Mouse (Mus musculus) ES-E14 (cell line): Measurements from ENCODE around the gene Vangl1. TPM values are rescaled to one million over a fixed set of nuclear protein-coding genes. Genes with fewer than 3 reads are reported as not detected.

Source experiments
- DNase-seq: peaks from one replicate; pipeline ENCODE4 v3.0.0-alpha.2; 2013; ENCODE audit warnings: low read depth, low spot score
- H3K27ac ChIP-seq: 2 replicates; pipeline ENCODE4 v1.5.1; 2012; ENCODE audit warnings: low read depth, mild to moderate bottlenecking, low read length, moderate library complexity, mixed read lengths; ENCODE audit not compliant: poor library complexity, insufficient read depth, severe bottlenecking
- H3K36me3 ChIP-seq: 2 replicates; pipeline ENCODE4 v1.6.1; 2012; ENCODE audit warnings: mild to moderate bottlenecking, low read length, moderate library complexity, mixed read lengths; ENCODE audit not compliant: control insufficient read depth, poor library complexity, insufficient read depth, severe bottlenecking
- H3K4me1 ChIP-seq, 2 experiments: fragments of 150-350 bp in 1 of 2; sonication (generic) in 1 of 2; 2 replicates each; pipeline ENCODE4 v1.6.1; 2012; ENCODE audit warnings: low read length in 2 of 2, mild to moderate bottlenecking in 1 of 2, mixed read lengths in 1 of 2; ENCODE audit not compliant: control insufficient read depth in 2 of 2, insufficient read depth in 2 of 2, poor library complexity in 1 of 2
- H3K4me3 ChIP-seq, 2 experiments: fragments of 150-350 bp in 1 of 2; sonication (generic) in 1 of 2; 2 replicates each; pipeline ENCODE4 v1.5.1; 2012; ENCODE audit warnings: low read length in 2 of 2, low read depth in 1 of 2, mild to moderate bottlenecking in 1 of 2, mixed read lengths in 1 of 2; ENCODE audit not compliant: insufficient read depth in 1 of 2, poor library complexity in 1 of 2, severe bottlenecking in 1 of 2
- H3K9ac ChIP-seq: 2 replicates; pipeline ENCODE4 v1.6.1; 2012; ENCODE audit warnings: low read depth, mild to moderate bottlenecking, low read length, mixed read lengths; ENCODE audit not compliant: poor library complexity, insufficient read depth, severe bottlenecking
- H3K9me3 ChIP-seq: fragments of 150-350 bp; sonication (generic); 2 replicates; pipeline ENCODE4 v1.6.1; 2012; ENCODE audit warnings: low read depth, mild to moderate bottlenecking, low read length; ENCODE audit not compliant: control insufficient read depth, insufficient read depth
- CHD2 ChIP-seq: IDR thresholded peaks from 2 replicates; pipeline ENCODE4 v1.6.1; 2014; ENCODE audit warnings: mild to moderate bottlenecking, low read depth, low read length, inconsistent platforms
- HCFC1 ChIP-seq: IDR thresholded peaks from 2 replicates; pipeline ENCODE4 v1.6.1; 2012; ENCODE audit warnings: low read length, inconsistent platforms, borderline replicate concordance; ENCODE audit not compliant: insufficient read depth
- MAFK ChIP-seq: IDR thresholded peaks from 2 replicates; pipeline ENCODE4 v1.6.1; 2014; ENCODE audit warnings: mild to moderate bottlenecking, low read depth, low read length, inconsistent platforms; ENCODE audit not compliant: insufficient read depth
- ZC3H11A ChIP-seq: IDR thresholded peaks from 2 replicates; pipeline ENCODE4 v1.6.1; 2012; ENCODE audit warnings: low read depth, mild to moderate bottlenecking, inconsistent platforms, low read length, borderline replicate concordance
- ZNF384 ChIP-seq: IDR thresholded peaks from 2 replicates; pipeline ENCODE4 v1.6.1; 2012; ENCODE audit warnings: low read depth, low read length, inconsistent platforms
- in situ Hi-C, 2 experiments: fragments of 600-800 bp; cut with MboI; formaldehyde crosslinking; loops; one replicate each; pipeline ENCODE4 v1.15.1; 2025; ENCODE audit warnings: low sequenced_read_pairs in 2 of 2, inconsistent platforms in 1 of 2; ENCODE audit not compliant: unreplicated experiment in 2 of 2
- total RNA-seq: library from RNA; depleted of rRNA; stranded (reverse); fragments of 300-350 nt; gene quantifications from 2 replicates; pipeline ENCODE4 v1.2.3, GENCODE M21; 2012

Vangl1 gene
- total RNA-seq, 1 experiment: 119 TPM

- Histone ChIP-seq H3K9ac (no peak overlapping the region), H3K4me3 (no peak overlapping the region), H3K9me3 (no peaks in the 10 kb centered on the region), H3K36me3 (no peaks in the 10 kb centered on the region), H3K27ac (no peak overlapping the region), H3K4me1 (no peaks in the 10 kb centered on the region)
- peak; percentile 98 for TF ChIP-seq MAFK
- TF ChIP-seq HCFC1: no peak
- peak; percentile 82 for TF ChIP-seq ZC3H11A
- in situ Hi-C loops: loop anchor here in 1 of 2 experiments (10.0 kb wide), 1 partner anchor 125 kb away; no protein-coding TSS in a partner anchor
- DNase-seq: peak; percentile 35
Observed at GRCm38 (mm10) chr3:102249401-102249991, 45.0 kb upstream of the Vangl1 start.

GRCm38 (mm10) chr3:102244601-102245000, 40.1 kb upstream of the Vangl1 start:
- Histone ChIP-seq H3K9me3 (no peaks in the 10 kb centered on the region), H3K4me3 (no peak overlapping the region), H3K4me1 (no peaks in the 10 kb centered on the region), H3K9ac (no peak overlapping the region), H3K36me3 (no peaks in the 10 kb centered on the region), H3K27ac (no peak overlapping the region)
- TF ChIP-seq CHD2: no peak
- DNase-seq: no peak
- in situ Hi-C loops: loop anchor here in 1 of 2 experiments (10.0 kb wide), 1 partner anchor 120 kb away; no protein-coding TSS in a partner anchor

- H3K4me3 ChIP-seq: no peak overlapping the region
- TF ChIP-seq ZC3H11A (peak; percentile 75; the same call in 1 of the 2 replicates), ZNF384 (no peak), HCFC1 (no peak)
- in situ Hi-C loops: loop anchor here in 1 of 2 experiments (10.0 kb wide), 1 partner anchor 118 kb away; no protein-coding TSS in a partner anchor
- no peaks in the 10 kb centered on the region for H3K4me1 ChIP-seq
- H3K36me3 ChIP-seq: no peaks in the 10 kb centered on the region
- no peak overlapping the region for H3K27ac ChIP-seq
- H3K9ac ChIP-seq: no peak overlapping the region
- no peak for DNase-seq
- peaks cover 2% of the 10 kb centered on the region; the same call in 1 of the 2 replicates for H3K9me3 ChIP-seq
Observed at GRCm38 (mm10) chr3:102242854-102243253, 38.4 kb upstream of the Vangl1 start.

- Histone ChIP-seq H3K9ac (no peak overlapping the region), H3K4me1 (no peaks in the 10 kb centered on the region), H3K36me3 (no peaks in the 10 kb centered on the region), H3K4me3 (no peak overlapping the region), H3K9me3 (0 out of 2 replicates have a peak, but pooled peaks cover 2% of the 10 kb centered on the region), H3K27ac (no peak overlapping the region)
- no peak for TF ChIP-seq MAFK
- TF ChIP-seq ZC3H11A: no peak
- TF ChIP-seq CHD2: no peak
- no peak for TF ChIP-seq HCFC1
- TF ChIP-seq ZNF384: no peak
- in situ Hi-C loops: no loop called here
- no peak for DNase-seq
Observed at GRCm38 (mm10) chr3:102231418-102232134, 27.1 kb upstream of the Vangl1 start.

- TF ChIP-seq HCFC1: no peak
- TF ChIP-seq CHD2: no peak
- TF ChIP-seq MAFK: no peak
- no peak overlapping the region for H3K27ac ChIP-seq
- DNase-seq: no peak
- H3K4me1 ChIP-seq: peaks cover 4 to 10% of the 10 kb centered on the region in 2 experiments; a peak in 2 of 4 replicates
- H3K9me3 ChIP-seq: no peaks in the 10 kb centered on the region
- in situ Hi-C loops: no loop called here
- H3K36me3 ChIP-seq: no peaks in the 10 kb centered on the region
- no peak overlapping the region for H3K4me3 ChIP-seq
- no peak overlapping the region for H3K9ac ChIP-seq
Observed at GRCm38 (mm10) chr3:102222756-102223155, 18.3 kb upstream of the Vangl1 start.
